Mouse (Mus musculus) cerebellum, adult (tissue): Measurements from ENCODE around the gene Sh2d1b1.

Experiments used
- ATAC-seq: cut with Nextera tagmentation; 2 replicates; pipeline ENCODE4 v1.9.2; 2017; ENCODE audit warnings: mild to moderate bottlenecking, moderate library complexity, mixed read lengths; ENCODE audit not compliant: insufficient number of reproducible peaks, low FRiP score, low TSS enrichment

Gene Sh2d1b1

GRCm38 (mm10) chr1:170322046-170322445, 44.9 kb downstream of the Sh2d1b1 start:
- ATAC-seq = no peak

DNA sequence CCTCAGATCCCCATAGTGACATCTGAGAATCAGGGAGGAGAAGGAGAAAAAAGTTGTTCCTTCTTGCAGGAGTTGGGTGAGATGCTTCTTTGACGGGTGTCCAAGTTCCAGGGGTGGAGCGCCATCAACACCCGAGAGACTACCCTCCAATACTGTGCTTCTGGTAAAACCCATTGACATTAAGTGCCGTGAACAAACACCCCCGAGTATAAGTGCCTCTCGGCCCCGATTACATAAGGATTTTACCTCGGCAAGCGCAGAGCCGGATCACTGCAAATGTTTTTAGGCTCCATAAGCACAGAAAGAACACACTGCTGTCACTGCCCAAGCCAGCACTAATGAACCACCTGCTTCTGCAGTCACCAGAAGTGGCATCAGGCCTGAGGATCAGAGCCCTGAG, 45.9 kb downstream of the Sh2d1b1 start:
- ATAC-seq = no peak

DNA sequence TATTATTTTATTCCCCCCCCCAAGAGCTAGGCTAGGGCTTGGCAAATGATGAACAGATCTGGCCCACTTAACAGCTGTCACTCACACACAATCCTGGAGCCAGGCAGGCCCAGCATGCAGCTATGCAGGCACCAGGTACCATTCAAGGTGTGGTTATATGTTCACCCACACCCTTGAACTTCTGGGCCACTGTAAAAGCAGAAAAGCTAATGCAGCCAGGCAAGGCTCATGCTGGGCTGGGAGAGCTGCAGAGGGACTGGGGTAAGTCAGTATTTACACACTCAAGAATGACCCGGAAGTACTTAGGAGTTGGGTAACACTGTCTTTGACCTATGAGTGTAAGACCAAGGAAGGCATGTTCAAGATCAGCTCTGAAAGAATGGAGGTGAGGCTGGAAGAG, 47.2 kb downstream of the Sh2d1b1 start:
- no peak for ATAC-seq

DNA sequence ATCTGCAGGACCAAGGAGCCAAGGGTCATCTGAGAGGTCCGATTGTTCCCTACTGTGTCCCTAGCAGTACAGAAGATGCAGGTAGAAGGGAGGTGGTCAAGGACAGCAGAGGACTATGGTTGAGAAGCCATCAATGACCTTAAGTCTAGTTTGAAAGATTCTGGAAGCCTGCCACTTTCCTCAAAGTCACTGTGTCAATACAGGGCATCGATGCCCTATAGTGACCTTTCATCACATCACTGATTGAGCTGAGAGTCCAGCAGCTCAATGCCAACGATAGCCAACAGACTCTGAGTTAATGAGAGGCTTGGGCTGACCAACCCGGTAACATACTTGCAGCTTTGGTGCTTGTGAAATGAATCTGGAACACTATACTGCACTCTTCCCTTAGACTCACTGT, 48.2 kb downstream of the Sh2d1b1 start:
- ATAC-seq = no peak

GRCm38 (mm10) chr1:170331926-170332325, 54.8 kb downstream of the Sh2d1b1 start:
- ATAC-seq = no peak

DNA sequence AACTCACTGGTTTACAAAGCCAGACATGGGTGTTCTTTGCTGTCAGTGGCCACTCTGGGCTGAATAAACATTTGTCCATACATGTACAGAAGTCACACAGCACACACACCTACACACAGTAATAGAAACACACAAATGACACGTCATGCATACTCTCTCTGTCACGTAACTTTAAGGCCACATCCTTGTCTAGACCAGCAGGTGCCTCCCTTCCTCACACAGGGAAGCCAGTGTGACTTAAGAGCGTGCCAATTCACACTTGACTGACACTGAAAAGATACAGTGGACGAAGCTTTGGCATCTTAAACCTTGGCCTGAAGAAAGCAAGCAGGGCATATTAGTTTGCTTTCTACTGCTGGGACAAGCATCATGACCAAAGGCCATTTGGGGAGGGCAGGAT, 55.7 kb downstream of the Sh2d1b1 start:
- ATAC-seq = no peak
